Mouse (Mus musculus) hindbrain, postnatal 0 days (tissue): ENCODE data around the gene Mb. TPM values are rescaled to one million over a fixed set of nuclear protein-coding genes. Genes with fewer than 3 reads are reported as not detected.

ENCODE experiments used
- ATAC-seq: fragments of 200-750 bp; cut with Nextera tagmentation; 2 replicates; pipeline ENCODE4 v1.8.0; 2017; ENCODE audit warnings: mild to moderate bottlenecking, moderate TSS enrichment, moderate library complexity
- DNase-seq: peaks from one replicate; pipeline ENCODE4 v3.0.0-alpha.2; 2015; ENCODE audit warnings: low spot score
- H3K27ac ChIP-seq: fragments of 300-500 bp; sonication (generic); 2 replicates; pipeline ENCODE4 v1.5.1; 2014; ENCODE audit warnings: mild to moderate bottlenecking
- H3K27me3 ChIP-seq: fragments of 300-500 bp; sonication (generic); 2 replicates; pipeline ENCODE4 v1.6.1; 2014; ENCODE audit warnings: low read length, mixed read lengths; ENCODE audit not compliant: insufficient read depth
- H3K36me3 ChIP-seq: fragments of 300-500 bp; sonication (generic); 2 replicates; pipeline ENCODE4 v1.6.1; 2014; ENCODE audit warnings: low read length, mixed read lengths; ENCODE audit not compliant: insufficient read depth
- H3K4me1 ChIP-seq: fragments of 300-500 bp; sonication (generic); 2 replicates; pipeline ENCODE4 v1.6.1; 2014; ENCODE audit warnings: antibody characterized with exemption, low read length, mixed read lengths; ENCODE audit not compliant: insufficient read depth
- H3K4me2 ChIP-seq: fragments of 300-500 bp; sonication (generic); 2 replicates; pipeline ENCODE4 v1.6.1; 2014; ENCODE audit warnings: low read depth, mild to moderate bottlenecking, low read length, moderate library complexity, mixed read lengths
- H3K4me3 ChIP-seq: fragments of 300-500 bp; sonication (generic); 2 replicates; pipeline ENCODE4 v1.5.1; 2014; ENCODE audit warnings: low read length
- H3K9ac ChIP-seq: fragments of 300-500 bp; sonication (generic); replicated peaks from 2 replicates; pipeline ENCODE4 v1.6.1; 2014; ENCODE audit warnings: mild to moderate bottlenecking, low read length, moderate library complexity, mixed read lengths
- H3K9me3 ChIP-seq: fragments of 300-500 bp; sonication (generic); 2 replicates; pipeline ENCODE4 v1.6.1; 2016; ENCODE audit warnings: low read length, mixed read lengths
- CTCF ChIP-seq: IDR thresholded peaks from 2 replicates; pipeline ENCODE4 v1.5.1; 2016; ENCODE audit warnings: antibody characterized with exemption, control low read depth, low read depth
- WGBS: fragments of 180-500 bp; shearing (Covaris S2); extraction: QIAGEN DNeasy Blood & Tissue Kit; methylation state at CpG from one replicate; pipeline ENCODE4 v1.1.7; 2014; 5-methylcytosine and 5-hydroxymethylcytosine counted together
- polyA plus RNA-seq: library from polyadenylated mRNA; unstranded; fragments of >200 nt; fragmentation: Nextera tagmentation; extraction: Ambion mirVana; gene quantifications from 2 replicates; pipeline ENCODE4 v1.2.1, GENCODE M21; 2015
- total RNA-seq: library from RNA; depleted of rRNA; stranded (reverse); fragments of >200 nt; gene quantifications from 2 replicates; pipeline ENCODE4 v1.2.3, GENCODE M21; 2014

The Mb gene
- total and polyA plus RNA-seq, 2 experiments from 2014 or later: 0.20 TPM; not detected in 1

DNA sequence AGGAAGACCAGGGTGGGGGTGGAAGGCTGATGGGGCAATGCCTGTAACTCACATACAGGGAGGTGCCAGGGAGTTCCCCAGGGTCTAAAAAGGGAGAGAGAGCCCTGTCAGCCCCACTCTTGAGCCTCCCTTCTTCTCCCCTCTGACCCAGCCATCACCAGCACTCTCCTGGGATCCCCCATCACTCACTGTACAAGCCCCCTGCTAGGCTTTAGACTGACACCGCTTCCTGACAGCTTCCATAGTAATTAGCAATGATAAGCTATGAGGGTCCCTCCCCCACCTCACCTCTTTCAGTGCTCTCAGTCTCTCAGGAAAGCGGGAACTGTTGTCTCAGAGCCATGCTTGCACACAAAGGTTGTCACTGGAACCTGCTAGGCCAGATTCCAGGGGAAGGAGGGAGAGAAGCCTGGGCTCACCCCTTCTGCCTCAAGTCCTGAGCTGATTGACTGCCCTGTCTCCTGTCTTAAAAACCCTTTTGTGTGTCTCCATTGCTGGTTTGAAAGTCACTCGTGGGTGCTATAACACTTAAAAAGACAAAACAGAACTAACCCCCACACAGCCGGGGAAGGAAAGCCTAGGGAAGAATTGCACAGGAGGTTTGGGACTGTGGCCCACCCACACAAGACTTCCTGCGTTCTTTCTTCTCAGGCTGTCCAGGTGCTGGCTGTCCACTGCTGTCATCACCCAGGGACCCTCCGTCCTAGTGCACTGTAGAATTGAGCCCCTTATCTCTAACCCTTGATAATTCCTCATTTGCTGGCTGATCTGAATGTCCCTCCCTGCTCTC lies 5.7 kb upstream of the Mb start:
- ATAC-seq: no peak
- H3K4me3 ChIP-seq: no peak overlapping the region

DNA sequence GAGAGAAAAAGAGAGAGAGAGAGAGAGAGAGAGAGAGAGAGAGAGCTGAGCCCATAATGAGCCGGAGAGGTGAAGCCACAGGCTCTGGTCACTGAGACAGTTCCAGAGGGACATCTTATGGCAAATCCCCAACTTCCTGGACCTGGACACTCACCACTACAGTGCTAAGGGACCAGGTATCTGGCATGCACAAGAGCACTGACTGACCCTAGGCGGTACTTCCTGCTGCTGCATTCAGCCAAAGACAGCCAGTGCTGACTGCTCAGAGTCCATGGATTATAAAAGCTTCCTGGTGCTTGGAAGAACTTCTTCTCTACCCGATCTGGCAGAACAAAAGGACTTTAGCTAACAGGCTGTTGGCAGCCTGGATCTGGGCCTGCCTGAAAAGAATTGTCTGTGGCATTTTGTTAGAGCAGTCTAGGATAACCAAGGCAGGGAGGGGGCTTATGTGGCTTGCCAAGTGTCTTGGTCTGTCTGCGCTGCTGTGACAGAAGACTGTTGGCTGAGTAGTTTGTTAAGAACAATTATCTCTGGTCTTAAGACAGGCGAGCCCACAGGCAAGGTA lies 4.2 kb upstream of the Mb start:
- H3K9me3 ChIP-seq: no peaks in the 10 kb centered on the region
- H3K27me3 ChIP-seq: no peaks in the 10 kb centered on the region
- TF ChIP-seq CTCF: no peak
- no peak overlapping the region for H3K4me3 ChIP-seq
- ATAC-seq (no peak), DNase-seq (no peak)
- H3K36me3 ChIP-seq: no peaks in the 10 kb centered on the region
- no peaks in the 10 kb centered on the region for H3K4me1 ChIP-seq
- H3K4me2 ChIP-seq: no peak overlapping the region
- 44% methylated on average over 5 of the region's 5 CpGs for WGBS
- no peak overlapping the region for H3K27ac ChIP-seq
- no peak overlapping the region for H3K9ac ChIP-seq

More for the DNA sequence above, 5.7 kb upstream of the Mb start:
- DNase-seq: no peak
- H3K36me3 ChIP-seq: no peaks in the 10 kb centered on the region
- H3K4me1 ChIP-seq: no peaks in the 10 kb centered on the region
- no peaks in the 10 kb centered on the region for H3K27me3 ChIP-seq
- 40% methylated on average over 6 of the region's 6 CpGs for WGBS
- no peak overlapping the region for H3K4me2 ChIP-seq
- TF ChIP-seq CTCF: no peak
- H3K27ac ChIP-seq: no peak overlapping the region
- H3K9me3 ChIP-seq: no peaks in the 10 kb centered on the region
- H3K9ac ChIP-seq: no peak overlapping the region

DNA sequence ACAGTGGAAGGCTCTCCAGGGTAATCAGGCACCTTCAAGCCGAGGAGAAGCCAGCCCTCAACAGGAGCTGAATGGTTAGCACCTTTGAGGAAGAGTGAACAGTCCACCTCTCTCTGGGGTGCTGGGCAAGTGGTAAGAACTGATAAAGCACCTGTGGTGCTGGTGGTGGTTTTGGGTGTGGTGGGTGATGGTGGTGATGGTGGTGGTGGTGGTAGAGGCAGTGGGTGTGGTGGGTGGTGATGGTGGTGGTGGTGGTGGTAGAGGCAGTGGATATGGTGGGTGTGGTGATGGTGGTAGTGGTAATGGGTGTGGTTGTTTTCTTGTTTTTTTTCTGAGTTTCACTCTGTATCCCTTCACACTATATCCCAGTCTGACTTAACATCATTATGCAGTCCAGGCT lies 2.6 kb upstream of the Mb start:
- TF ChIP-seq CTCF: no peak
- WGBS: 89% methylated on average over 1 of the region's 1 CpGs
- H3K4me3 ChIP-seq: no peak overlapping the region
- no peaks in the 10 kb centered on the region for H3K27me3 ChIP-seq
- H3K36me3 ChIP-seq: no peaks in the 10 kb centered on the region
- ATAC-seq: no peak
- no peak overlapping the region for H3K4me2 ChIP-seq
- no peak for DNase-seq
- no peak overlapping the region for H3K9ac ChIP-seq
- H3K27ac ChIP-seq: no peak overlapping the region
- no peaks in the 10 kb centered on the region for H3K9me3 ChIP-seq
- no peaks in the 10 kb centered on the region for H3K4me1 ChIP-seq

DNA sequence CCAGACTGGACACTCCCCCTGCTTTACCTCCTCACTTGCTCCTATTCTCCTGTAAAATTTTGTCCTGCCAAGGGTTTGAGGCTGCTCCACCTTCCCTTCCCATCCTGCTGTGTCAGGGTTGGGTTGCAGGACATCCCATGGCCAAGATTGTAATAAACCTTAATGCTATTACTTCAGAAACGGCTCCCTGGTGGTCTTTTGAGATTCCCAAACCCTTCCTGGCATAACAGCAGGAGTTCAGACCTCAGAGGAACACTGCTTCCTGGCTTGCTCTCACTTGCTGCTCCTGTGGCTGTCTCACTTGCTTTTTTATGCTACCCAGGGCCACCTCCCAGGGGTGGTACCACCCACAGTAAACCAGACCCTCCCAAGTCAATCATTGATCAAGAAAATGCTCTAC lies 1.7 kb upstream of the Mb start:
- no peak overlapping the region for H3K27ac ChIP-seq
- no peak overlapping the region for H3K4me2 ChIP-seq
- TF ChIP-seq CTCF: no peak
- H3K4me3 ChIP-seq: no peak overlapping the region
- no peak for ATAC-seq
- no peak for DNase-seq
- no peak overlapping the region for H3K9ac ChIP-seq
- H3K4me1 ChIP-seq: no peaks in the 10 kb centered on the region
- no peaks in the 10 kb centered on the region for H3K27me3 ChIP-seq
- H3K36me3 ChIP-seq: no peaks in the 10 kb centered on the region
- WGBS: 35% methylated on average over 1 of the region's 1 CpGs
- no peaks in the 10 kb centered on the region for H3K9me3 ChIP-seq

DNA sequence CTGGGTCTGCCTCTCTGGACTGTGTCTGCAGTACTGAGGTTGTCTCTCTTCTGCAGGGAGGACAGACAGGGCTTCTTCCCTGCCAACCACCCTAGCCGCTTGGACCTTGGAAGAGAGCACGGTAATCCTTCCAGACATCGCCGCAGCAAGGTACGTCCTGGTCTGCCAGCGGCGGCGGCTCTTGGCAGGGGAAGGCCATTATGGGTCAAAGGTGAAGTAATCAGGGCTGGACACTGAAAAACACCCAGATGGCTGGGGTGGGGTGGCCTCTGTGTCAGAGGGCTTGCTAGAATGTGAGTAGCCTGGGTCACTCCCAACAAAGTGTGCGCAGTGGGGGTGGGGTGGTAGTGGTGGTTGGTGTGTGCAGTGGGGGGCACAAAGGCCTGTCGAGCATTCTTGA lies 4.9 kb downstream of the Mb start:
- WGBS: 81% methylated on average over 10 of the region's 10 CpGs
- Histone ChIP-seq H3K27ac (no peak overlapping the region), H3K4me2 (no peak overlapping the region), H3K9ac (no peak overlapping the region), H3K9me3 (no peaks in the 10 kb centered on the region), H3K4me3 (no peak overlapping the region), H3K4me1 (no peaks in the 10 kb centered on the region), H3K27me3 (no peaks in the 10 kb centered on the region), H3K36me3 (no peaks in the 10 kb centered on the region)
- DNase-seq (no peak), ATAC-seq (no peak)
- no peak for TF ChIP-seq CTCF

DNA sequence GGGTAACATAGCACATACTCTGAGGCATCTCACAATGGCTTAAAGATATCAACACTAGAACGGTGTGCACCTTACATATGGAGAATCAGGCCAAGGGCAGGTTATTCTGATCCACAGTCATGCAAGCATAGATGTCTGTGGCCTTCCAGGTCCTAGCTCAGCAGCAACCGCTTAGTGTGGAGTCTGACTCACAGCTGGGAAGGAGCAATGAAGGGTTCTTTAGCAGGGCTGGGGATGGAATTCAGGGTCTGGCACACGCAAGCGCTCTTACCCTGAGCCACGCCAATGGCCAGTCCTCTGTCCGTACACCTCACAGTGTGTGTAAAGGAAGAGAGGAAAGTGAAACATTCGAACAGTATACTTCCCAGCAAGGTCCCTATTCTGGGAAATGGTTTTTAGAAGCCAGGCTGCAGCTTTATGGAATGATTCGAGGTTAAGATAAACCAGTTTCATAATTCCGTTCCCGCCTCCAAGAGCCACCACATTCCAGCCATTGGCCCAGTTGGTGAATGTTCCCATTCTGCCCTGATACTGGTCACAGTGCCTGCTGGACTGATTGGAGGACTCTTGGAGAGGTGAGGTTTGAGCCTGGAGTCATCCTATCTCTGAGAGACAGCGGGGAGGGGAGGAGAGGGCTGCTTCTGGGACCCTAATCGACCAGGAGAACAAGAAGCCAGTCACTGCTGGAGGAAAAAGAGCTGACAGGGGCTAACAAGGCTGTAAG lies 5.7 kb downstream of the Mb start, which contains the start of gene Apol6:
TSS of gene Apol6 (plus strand) at position 133 of the 724 bp plus-strand sequence.
- Histone ChIP-seq H3K9me3 (no peaks in the 10 kb centered on the region), H3K4me3 (no peak within 1 kb of the TSS), H3K27ac (no peak within 1 kb of the TSS), H3K27me3 (no peaks in the 10 kb centered on the region), H3K4me2 (no peak within 1 kb of the TSS), H3K9ac (no peak within 1 kb of the TSS), H3K36me3 (no peaks in the 10 kb centered on the region), H3K4me1 (no peaks in the 10 kb centered on the region)
- DNase-seq (no peak), ATAC-seq (no peak)
- 88% methylated on average over 12 of the region's 12 CpGs for WGBS
- no peak for TF ChIP-seq CTCF

DNA sequence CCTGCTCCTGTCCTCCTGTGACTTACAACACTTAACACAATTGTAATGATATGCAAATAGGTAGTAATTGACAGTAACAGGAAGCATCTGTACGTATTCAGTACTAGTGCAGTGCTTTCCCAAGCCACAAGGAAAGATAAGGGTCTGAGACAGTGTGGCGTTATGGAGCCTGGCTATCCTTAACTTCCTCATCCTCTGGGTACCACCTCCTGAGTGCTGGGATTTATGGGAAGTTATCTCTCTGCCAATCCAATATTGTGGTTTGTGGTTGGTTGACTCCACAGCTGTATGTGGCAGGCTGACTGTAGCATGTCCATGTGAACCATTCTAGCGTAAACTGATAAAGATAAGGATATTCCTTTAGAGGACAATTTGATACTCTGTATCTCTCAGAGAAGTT lies 9.7 kb downstream of the Mb start:
- Histone ChIP-seq H3K9me3 (no peaks in the 10 kb centered on the region), H3K36me3 (no peaks in the 10 kb centered on the region), H3K4me1 (peaks cover 13% of the 10 kb centered on the region), H3K27ac (no peak overlapping the region), H3K4me2 (no peak overlapping the region), H3K9ac (no peak overlapping the region), H3K4me3 (no peak overlapping the region), H3K27me3 (no peaks in the 10 kb centered on the region)
- no peak for TF ChIP-seq CTCF
- ATAC-seq (no peak), DNase-seq (no peak)
- whole genome bisulfite sequencing: 76% methylated on average over 3 of the region's 3 CpGs
